Mouse (Mus musculus): ENCODE results near the gene Tmem273. TPM values are rescaled to one million over a fixed set of nuclear protein-coding genes. Genes with fewer than 3 reads are reported as not detected.

Tmem273 gene
- polyA plus RNA-seq, 1 experiment from 2014 or later, result 0.93 TPM

GRCm38 (mm10) chr14:32865331-32865730 lies 79.6 kb downstream of the Tmem273 start:
- WGBS, result 80% methylated on average over 3 of the region's 3 CpGs
- H3K4me1 ChIP-seq, result peaks cover 11% of the 10 kb centered on the region
- no peaks in the 10 kb centered on the region for H3K27me3 ChIP-seq
- H3K36me3 ChIP-seq, result peaks cover 6% of the 10 kb centered on the region; the same call in 1 of the 2 replicates
- no peak overlapping the region for H3K4me2 ChIP-seq
- no peak overlapping the region for H3K9ac ChIP-seq
- no peak overlapping the region for H3K4me3 ChIP-seq
- no peak for ATAC-seq (ENCODE audit: insufficient number of reproducible peaks, low FRiP score, low TSS enrichment, low read depth)
- no peak overlapping the region for H3K27ac ChIP-seq
- no peaks in the 10 kb centered on the region for H3K9me3 ChIP-seq

Other genes with a start within 250 kb of the Tmem273 start
- 0.06 and 0.16 TPM in 2 replicates for gene Prrxl1, start 186.6 kb upstream of the Tmem273 start, polyA plus RNA-seq (2015; fragmentation: Nextera tagmentation; extraction: Ambion mirVana)
- 1.3 and 2.8 TPM in 2 replicates for gene 3425401B19Rik, start 100.7 kb upstream of the Tmem273 start, polyA plus RNA-seq (2015; fragmentation: Nextera tagmentation; extraction: Ambion mirVana)
- not detected in 2 replicates for gene Fam170b, start 48.0 kb downstream of the Tmem273 start, polyA plus RNA-seq (2015; fragmentation: Nextera tagmentation; extraction: Ambion mirVana)
- gene Vstm4, start 70.8 kb downstream of the Tmem273 start, polyA plus RNA-seq (2015; fragmentation: Nextera tagmentation; extraction: Ambion mirVana), result 26.3 and 31.6 TPM in 2 replicates
- gene Lrrc18, start 205.4 kb downstream of the Tmem273 start, polyA plus RNA-seq (2015; fragmentation: Nextera tagmentation; extraction: Ambion mirVana), result 0.17 and 0.37 TPM in 2 replicates

Data from limb, embryonic 15.5 days (tissue).